In the genomic region with DNA sequence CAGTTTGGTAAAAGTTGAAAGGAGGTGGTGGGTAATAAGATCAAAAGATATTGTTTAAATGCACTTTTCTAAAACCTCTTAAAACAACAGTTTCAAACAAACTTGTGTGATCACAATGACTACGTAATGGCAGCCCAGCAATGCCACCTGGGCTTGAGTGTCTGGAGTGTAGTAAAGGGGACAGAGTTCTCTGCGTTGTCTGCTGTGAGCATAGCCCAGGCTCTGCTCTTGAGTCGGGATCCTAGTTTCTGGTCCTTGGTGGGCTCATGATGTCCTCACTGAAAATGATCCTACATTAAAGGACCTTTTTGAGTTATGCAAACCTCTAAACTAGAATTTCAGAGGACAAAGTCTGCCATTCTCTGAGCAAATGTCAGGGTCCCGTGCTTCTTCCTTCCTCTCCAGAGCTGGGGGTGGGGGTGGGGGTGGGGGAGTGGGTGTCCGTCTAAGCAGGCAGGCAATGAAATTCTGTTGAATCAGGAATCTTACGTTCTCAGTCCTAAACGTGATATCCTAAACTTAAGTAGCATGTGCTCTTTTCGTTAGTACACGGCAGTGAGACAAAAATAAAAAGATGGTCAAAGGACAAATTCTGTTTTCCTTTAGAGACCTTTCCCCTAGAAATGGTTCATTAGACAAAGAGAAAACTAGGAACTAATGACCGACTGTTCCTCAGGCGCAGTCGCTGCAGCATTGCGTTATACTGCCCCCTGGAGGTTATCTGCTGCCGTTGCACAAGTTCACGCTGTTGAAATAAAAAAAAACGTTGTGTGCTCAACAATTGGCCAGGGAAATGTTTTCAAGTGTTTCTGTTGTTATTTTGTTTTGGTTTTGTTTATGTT, we compare ENCODE assay signal across 8 mouse cellular contexts. TPM values are rescaled to one million over a fixed set of nuclear protein-coding genes. Genes with fewer than 3 reads are reported as not detected.
DNase-seq lines count a peak whose midpoint lies in the region; ATAC-seq and TF ChIP-seq lines count a peak whose summit lies in the region.

No protein-coding gene starts in this region.

- H3K4me2 ChIP-seq in CH12.LX (ENCODE audit: insufficient read depth, low read depth, poor library complexity, severe bottlenecking), result peak overlapping the region; percentile 36; the same call in 1 of the 2 replicates
- H3K4me2 ChIP-seq in heart, embryonic 11.5 days, result peak overlapping the region; percentile 61
- peak overlapping the region; percentile 36 for H3K4me2 ChIP-seq in liver, embryonic 14.5 days (ENCODE audit: low read depth)

- no peaks in the 10 kb centered on the region for H3K9me3 ChIP-seq in CH12.LX (replicated peaks; ENCODE audit: low read length)
- no peaks in the 10 kb centered on the region for H3K9me3 ChIP-seq in heart, embryonic 11.5 days (replicated peaks; ENCODE audit: control insufficient read depth, low read length)
- H3K9me3 ChIP-seq in liver, embryonic 14.5 days (ENCODE audit: control insufficient read depth, low read length), result no peaks in the 10 kb centered on the region

- no peak for TF ChIP-seq EP300 in CH12.LX (IDR thresholded peaks at IDR 0.05; ENCODE audit: low read length)
- TF ChIP-seq EP300 in liver, embryonic 14.5 days (IDR thresholded peaks at IDR 0.05; ENCODE audit: low read depth), result no peak

- H3K9ac ChIP-seq in CH12.LX (ENCODE audit: insufficient read depth, low read depth), result no peak overlapping the region
- 0 out of 2 replicates have a peak overlapping the region, but pooled peaks have one; percentile 43 for H3K9ac ChIP-seq in heart, embryonic 11.5 days (ENCODE audit: low read depth, low read length)
- no peak overlapping the region for H3K9ac ChIP-seq in liver, embryonic 14.5 days (replicated peaks)

- 5% methylated on average over 16 of the region's 16 CpGs for WGBS in heart, embryonic 11.5 days (ENCODE audit: insufficient replicate concordance)
- WGBS in liver, embryonic 14.5 days (ENCODE audit: insufficient replicate concordance), result 5% methylated on average over 16 of the region's 16 CpGs

- H3K27me3 ChIP-seq in CH12.LX (replicated peaks), result no peaks in the 10 kb centered on the region
- H3K27me3 ChIP-seq in heart, embryonic 11.5 days (ENCODE audit: control insufficient read depth, insufficient read depth, low read length), result no peaks in the 10 kb centered on the region
- no peaks in the 10 kb centered on the region for H3K27me3 ChIP-seq in liver, embryonic 14.5 days (ENCODE audit: control insufficient read depth, insufficient read depth, low read length)

- dilution Hi-C loops in CH12.LX (cut with MboI; ENCODE audit: extremely low pct_ligation_motif_present, extremely low pct_unique_long_range_greater_than_20kb, low sequenced_read_pairs), result no loop called here

- TF ChIP-seq POLR2A in CH12.LX (IDR thresholded peaks at IDR 0.05; ENCODE audit: low read depth, low read length), result no peak

- in situ Hi-C loops in CH12.LX (cut with MboI; ENCODE audit: low pct_ligation_motif_present, low pct_unique_long_range_greater_than_20kb, low sequenced_read_pairs), result loop anchor here (25.0 kb wide), 1 partner anchor 296 kb away; no protein-coding TSS in a partner anchor

- H3K4me1 ChIP-seq in CH12.LX (ENCODE audit: control insufficient read depth in 1 of 2, insufficient read depth in 2 of 2), result no peaks in the 10 kb centered on the region; a peak in 1 of 4 replicates
- no peaks in the 10 kb centered on the region; the same call in 1 of the 2 replicates for H3K4me1 ChIP-seq in heart, embryonic 11.5 days (ENCODE audit: control insufficient read depth, insufficient read depth, low read length)
- 0 out of 4 replicates have a peak, but pooled peaks cover 0 to 2% of the 10 kb centered on the region in 2 experiments for H3K4me1 ChIP-seq in liver, embryonic 14.5 days (replicated peaks; ENCODE audit: control insufficient read depth in 2 of 2, insufficient read depth in 2 of 2, low read length in 1 of 2)

- H3K4me3 ChIP-seq in CH12.LX (replicated peaks in 1 of 3; ENCODE audit: low read depth in 2 of 3, low read length in 2 of 3, poor library complexity in 1 of 3), result no peak overlapping the region
- H3K4me3 ChIP-seq in heart, embryonic 11.5 days (ENCODE audit: low read depth, low read length), result peak overlapping the region; percentile 24
- H3K4me3 ChIP-seq in liver, embryonic 14.5 days (ENCODE audit: insufficient read depth in 1 of 2, low read depth in 2 of 2, low read length in 2 of 2), result no peak overlapping the region

- TF ChIP-seq CTCF in CH12.LX (conservative IDR thresholded peaks at IDR 0.05 in 1 of 2, IDR thresholded peaks at IDR 0.05 in 1 of 2; ENCODE audit: low read depth in 2 of 2, low read length in 2 of 2), result peak; percentile 65 to 80
- peak; percentile 84 for TF ChIP-seq CTCF in liver, embryonic 14.5 days (IDR thresholded peaks at IDR 0.05; ENCODE audit: low read depth)

- DNase-seq in CH12.LX (ENCODE audit: extremely low read depth) (peak; percentile 58), adipocyte (ENCODE audit: low spot score) (peak; percentile 78)
- DNase-seq in kidney, adult 9 months, result peak; percentile 71
- DNase-seq in liver, embryonic 14.5 days (ENCODE audit: low read depth in 3 of 3, low spot score in 3 of 3), result peak in 2 of 3 experiments; percentile 12 to 17
- DNase-seq in neural tube, embryonic 10.5 days (ENCODE audit: extremely low spot score, low spot score), result peak; percentile 59
- DNase-seq in thymus, postnatal 36 days, result peak; percentile 16 to 26

- no peak overlapping the region for H3K27ac ChIP-seq in CH12.LX (ENCODE audit: insufficient read depth, low read depth)
- H3K27ac ChIP-seq in heart, embryonic 11.5 days (ENCODE audit: low read depth, low read length), result no peak overlapping the region; the same call in 1 of the 2 replicates
- H3K27ac ChIP-seq in liver, embryonic 14.5 days, result no peak overlapping the region

- peak; percentile 73 for TF ChIP-seq RAD21 in CH12.LX (IDR thresholded peaks at IDR 0.05; ENCODE audit: low read depth, low read length)

- no peaks in the 10 kb centered on the region for H3K36me3 ChIP-seq in CH12.LX (replicated peaks in 1 of 2; ENCODE audit: control insufficient read depth in 1 of 2, insufficient read depth in 1 of 2, low read length in 1 of 2)
- H3K36me3 ChIP-seq in heart, embryonic 11.5 days (ENCODE audit: control insufficient read depth, insufficient read depth, low read length), result no peaks in the 10 kb centered on the region
- H3K36me3 ChIP-seq in liver, embryonic 14.5 days (replicated peaks; ENCODE audit: control insufficient read depth, insufficient read depth, low read depth), result no peaks in the 10 kb centered on the region

- H3K79me2 ChIP-seq in CH12.LX (replicated peaks; ENCODE audit: control insufficient read depth, extremely low read depth, insufficient read depth, poor library complexity, severe bottlenecking), result no peaks in the 10 kb centered on the region

- peak; percentile 98 for ATAC-seq in common myeloid progenitor, adult 5-6 weeks (replicated peaks; ENCODE audit: low read depth, poor library complexity, severe bottlenecking)
- ATAC-seq in heart, embryonic 11.5 days (replicated peaks; ENCODE audit: insufficient number of reproducible peaks, low FRiP score, low TSS enrichment), result no peak
- ATAC-seq in liver, embryonic 14.5 days (ENCODE audit: insufficient read depth), result no peak

TF ChIP-seq in CH12.LX, 34 proteins besides CTCF, POLR2A, EP300 and RAD21:
- no peak for TF ChIP-seq TCF12 (IDR thresholded peaks at IDR 0.05; ENCODE audit: low read depth, low read length)
- peak; percentile 89 for TF ChIP-seq ZNF384 (IDR thresholded peaks at IDR 0.05; ENCODE audit: low read depth, low read length)
- TF ChIP-seq USF2 (conservative IDR thresholded peaks at IDR 0.05; ENCODE audit: low read depth, low read length), result no peak
- TF ChIP-seq SMC3 (IDR thresholded peaks at IDR 0.05; ENCODE audit: low read depth, low read length), result peak; percentile 71

RNA-seq across cellular contexts. Expression of a gene that starts 24.5 kb away (rescaled TPM):
- total RNA-seq in CH12.LX (2012; rRNA removed) (not detected in 2 replicates), CH12.LX (2014; rRNA removed) (not detected in 2 replicates)
- polyA plus RNA-seq in CH12.LX (2012; ENCODE audit: insufficient read length, low read depth), result not detected in 2 replicates
- 1.1 and 33.4 TPM in 2 replicates for total RNA-seq in common myeloid progenitor, adult 5-6 weeks (2017)
- polyA plus RNA-seq in heart, embryonic 11.5 days (2014; fragmentation: Nextera tagmentation; extraction: Ambion mirVana), result 5.2 and 5.5 TPM in 2 replicates
- polyA plus RNA-seq in liver, embryonic 14.5 days (2012; rRNA removed), result 0.06 and 0.08 TPM in 2 replicates
- 0.05 and 0.28 TPM in 2 replicates for polyA plus RNA-seq in liver, embryonic 14.5 days (2014; fragmentation: Nextera tagmentation; extraction: Ambion mirVana)

Comparison
In these comparisons a context has a peak if more than half of its experiments do, and no peak if none do; other contexts are left out.
1. DNase-seq: peak in every context shown above with its lines; median percentile 78 in adipocyte; 71 in kidney, adult 9 months; 59 in neural tube, embryonic 10.5 days; 58 in CH12.LX; 21 in thymus, postnatal 36 days; 14 in liver, embryonic 14.5 days.